Mouse (Mus musculus): ENCODE data around the gene Gm20905. TPM values are rescaled to one million over a fixed set of nuclear protein-coding genes. Genes with fewer than 3 reads are reported as not detected.
"Not testable (repeated sequence)": the region's sequence is repeated elsewhere in the genome, so short reads cannot be mapped to it uniquely, and the experiment has no call there.

Gene Gm20905
- not detected for total RNA-seq (2021)
- long read RNA-seq, experiment 1 = 0 reads
- long read RNA-seq, experiment 2 = 0 reads

- DNase-seq; intact Hi-C loops (cut with DNase I; ENCODE audit: low total_unique reads): not testable (repeated sequence)
These were observed at the start of gene Gm20905 for GRCm38 (mm10) chrY:37259503-37259902. TSS of gene Gm20905 (minus strand) at chrY:37259603.

Measured in gastrocnemius, postnatal 14 days (tissue).